Mouse (Mus musculus) testis, adult 2 months (tissue): Measurements from ENCODE around the gene Zfp462. TPM values are rescaled to one million over a fixed set of nuclear protein-coding genes. Genes with fewer than 3 reads are reported as not detected.

ENCODE experiments used
- H3K27ac ChIP-seq: fragments of 200-500 bp; 2 replicates; pipeline ENCODE4 v1.5.1; 2012; ENCODE audit warnings: low read depth, low read length; ENCODE audit not compliant: control insufficient read depth, insufficient read depth
- H3K27me3 ChIP-seq: fragments of 200-500 bp; 2 replicates; pipeline ENCODE4 v1.6.1; 2012; ENCODE audit warnings: mild to moderate bottlenecking, low read length, moderate library complexity; ENCODE audit not compliant: control insufficient read depth, insufficient read depth
- H3K36me3 ChIP-seq: fragments of 200-500 bp; 2 replicates; pipeline ENCODE4 v1.6.1; 2012; ENCODE audit warnings: mild to moderate bottlenecking, low read length; ENCODE audit not compliant: control insufficient read depth, insufficient read depth
- H3K4me1 ChIP-seq: fragments of 200-500 bp; 2 replicates; pipeline ENCODE4 v1.6.1; 2012; ENCODE audit warnings: low read length; ENCODE audit not compliant: control insufficient read depth, insufficient read depth
- H3K4me3 ChIP-seq: fragments of 200-500 bp; 2 replicates; pipeline ENCODE4 v1.5.1; 2012; ENCODE audit warnings: low read depth, mild to moderate bottlenecking, low read length, moderate library complexity, mixed read lengths; ENCODE audit not compliant: control insufficient read depth
- CTCF ChIP-seq: fragments of 200-500 bp; IDR thresholded peaks from 2 replicates; pipeline ENCODE4 v1.5.1; 2012; ENCODE audit warnings: low read depth, mild to moderate bottlenecking, inconsistent platforms, low read length, moderate library complexity; ENCODE audit not compliant: control insufficient read depth, insufficient read depth, insufficient replicate concordance
- POLR2A ChIP-seq: fragments of 200-500 bp; IDR thresholded peaks from 2 replicates; pipeline ENCODE4 v1.6.1; 2012; ENCODE audit warnings: low read depth, mild to moderate bottlenecking, inconsistent platforms, low read length, moderate library complexity; ENCODE audit not compliant: control insufficient read depth
- polyA plus RNA-seq: library from polyadenylated mRNA; depleted of rRNA; stranded (reverse); fragments of >200 nt; gene quantifications from 2 replicates; pipeline ENCODE4 v1.2.3, GENCODE M21; 2012

Gene Zfp462
- polyA plus RNA-seq, 1 experiment: 5.7 TPM

DNA sequence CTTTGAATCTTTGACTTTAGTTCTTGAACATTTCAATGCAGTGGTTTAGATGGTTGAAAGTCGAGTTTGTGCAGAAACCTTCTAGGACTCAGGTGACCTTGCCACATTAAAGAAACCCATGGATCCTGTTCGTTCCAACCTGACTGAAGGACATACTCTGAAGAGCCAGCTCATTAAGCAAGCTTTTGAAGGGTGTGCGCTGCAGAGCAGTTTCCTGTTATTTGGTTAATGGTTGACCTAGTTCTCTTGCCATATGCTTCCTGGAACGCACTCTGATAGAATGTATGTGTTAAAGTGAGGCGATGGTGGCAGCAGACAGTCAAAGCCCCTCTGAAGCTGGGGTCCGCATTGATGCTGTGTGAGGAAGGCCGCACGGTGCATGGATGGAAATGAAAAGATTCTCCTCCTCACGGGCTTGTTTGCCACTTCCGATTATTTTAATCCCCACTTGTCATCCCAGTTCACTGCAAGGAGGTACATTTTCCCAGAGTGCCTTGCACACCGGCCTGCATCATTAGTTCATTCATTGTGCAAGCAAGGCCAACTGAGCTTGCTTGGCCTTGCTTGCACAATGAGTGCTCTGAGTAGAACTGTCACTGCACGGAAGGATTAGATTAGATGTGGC, 24.9 kb downstream of the Zfp462 start:
- H3K27me3 ChIP-seq: no peaks in the 10 kb centered on the region
- TF ChIP-seq CTCF: no peak
- no peak for TF ChIP-seq POLR2A
- peaks cover 2% of the 10 kb centered on the region; the same call in 1 of the 2 replicates for H3K4me1 ChIP-seq
- no peaks in the 10 kb centered on the region for H3K36me3 ChIP-seq
- no peak overlapping the region for H3K4me3 ChIP-seq
- no peak overlapping the region for H3K27ac ChIP-seq

DNA sequence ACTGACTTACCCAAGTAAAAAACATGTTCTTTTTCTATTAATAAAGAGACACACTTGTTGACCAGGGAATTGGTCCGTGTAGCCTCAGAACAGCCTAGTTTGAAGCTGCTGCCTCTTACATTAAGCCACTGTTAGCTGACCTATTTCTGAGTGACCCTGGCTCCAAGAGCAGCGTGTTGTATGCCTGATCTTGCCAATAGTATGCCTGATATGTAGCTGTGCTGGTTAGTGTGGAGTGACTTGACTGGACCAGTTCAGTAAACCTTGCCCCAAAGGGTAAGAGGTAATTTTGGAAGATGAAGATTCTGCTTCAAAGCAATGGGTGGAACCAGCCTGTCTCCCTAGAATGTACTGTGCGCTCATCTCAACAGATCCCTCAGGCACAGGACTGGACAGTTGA, 26.5 kb downstream of the Zfp462 start:
- no peak overlapping the region for H3K4me3 ChIP-seq
- H3K27ac ChIP-seq: no peak overlapping the region
- peaks cover 2% of the 10 kb centered on the region; the same call in 1 of the 2 replicates for H3K4me1 ChIP-seq
- TF ChIP-seq CTCF (no peak), POLR2A (no peak)
- no peaks in the 10 kb centered on the region for H3K27me3 ChIP-seq
- H3K36me3 ChIP-seq: no peaks in the 10 kb centered on the region

DNA sequence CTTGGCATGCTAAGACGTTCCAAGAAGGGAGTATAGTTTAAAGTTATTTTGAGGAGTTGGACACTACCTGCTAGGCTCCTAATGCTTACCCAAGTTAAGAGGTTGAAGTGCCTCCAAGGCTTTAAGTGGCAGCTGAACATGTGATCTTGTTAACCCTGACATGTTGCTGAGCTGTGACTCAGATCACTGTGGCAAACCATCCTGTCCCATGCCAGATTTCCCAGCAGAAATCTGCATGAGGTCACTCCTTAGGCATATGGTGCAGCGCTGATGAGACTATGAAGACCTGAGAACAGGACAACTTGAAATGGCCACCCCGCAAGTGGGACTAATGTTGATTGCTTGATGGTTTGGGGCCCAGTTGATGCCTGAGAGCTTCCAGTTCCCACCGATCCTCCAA, 27.2 kb downstream of the Zfp462 start:
- Histone ChIP-seq H3K36me3 (no peaks in the 10 kb centered on the region), H3K27ac (no peak overlapping the region), H3K27me3 (no peaks in the 10 kb centered on the region), H3K4me3 (no peak overlapping the region), H3K4me1 (peaks cover 2% of the 10 kb centered on the region; the same call in 1 of the 2 replicates)
- no peak for TF ChIP-seq POLR2A
- TF ChIP-seq CTCF: no peak

DNA sequence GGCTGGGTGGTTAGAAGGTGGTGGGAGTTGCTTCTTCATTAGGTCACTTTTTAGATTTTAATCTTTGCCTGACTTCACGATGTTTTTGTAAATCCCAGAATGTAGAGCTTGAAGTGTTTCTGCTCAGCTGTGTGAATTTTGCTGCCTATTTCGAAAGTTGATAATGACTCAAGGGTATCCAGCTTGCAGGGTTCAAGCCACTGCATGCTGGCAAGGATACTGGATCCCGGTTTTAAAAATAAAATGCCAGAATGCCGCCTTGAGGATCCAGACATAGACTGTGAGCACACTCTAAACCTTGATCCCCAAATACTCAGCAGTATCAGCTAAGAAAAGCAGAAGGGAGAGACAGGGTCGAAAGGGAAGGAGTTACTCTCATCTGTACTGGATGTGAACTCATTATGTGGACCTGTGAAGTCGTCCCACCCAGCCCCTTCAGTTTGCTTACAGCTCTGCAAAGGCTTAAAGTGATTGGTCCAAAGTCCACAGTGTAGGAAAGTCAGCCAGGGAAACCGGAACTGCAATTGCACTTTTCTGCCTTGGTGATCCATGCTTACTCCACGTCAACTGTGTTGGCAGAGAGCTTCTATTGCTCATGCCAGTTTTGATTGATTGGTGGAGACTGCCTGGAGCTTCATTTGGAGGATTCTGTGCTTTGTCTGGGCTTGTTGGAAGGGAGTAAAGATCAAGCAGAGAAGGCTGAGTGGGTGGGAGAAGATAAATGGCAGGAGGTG, 28.1 kb downstream of the Zfp462 start:
- H3K27ac ChIP-seq: peak overlapping the region; percentile 10; the same call in 1 of the 2 replicates
- no peaks in the 10 kb centered on the region for H3K36me3 ChIP-seq
- H3K4me3 ChIP-seq: no peak overlapping the region
- H3K27me3 ChIP-seq: no peaks in the 10 kb centered on the region
- H3K4me1 ChIP-seq: no peaks in the 10 kb centered on the region
- TF ChIP-seq CTCF (no peak), POLR2A (no peak)

DNA sequence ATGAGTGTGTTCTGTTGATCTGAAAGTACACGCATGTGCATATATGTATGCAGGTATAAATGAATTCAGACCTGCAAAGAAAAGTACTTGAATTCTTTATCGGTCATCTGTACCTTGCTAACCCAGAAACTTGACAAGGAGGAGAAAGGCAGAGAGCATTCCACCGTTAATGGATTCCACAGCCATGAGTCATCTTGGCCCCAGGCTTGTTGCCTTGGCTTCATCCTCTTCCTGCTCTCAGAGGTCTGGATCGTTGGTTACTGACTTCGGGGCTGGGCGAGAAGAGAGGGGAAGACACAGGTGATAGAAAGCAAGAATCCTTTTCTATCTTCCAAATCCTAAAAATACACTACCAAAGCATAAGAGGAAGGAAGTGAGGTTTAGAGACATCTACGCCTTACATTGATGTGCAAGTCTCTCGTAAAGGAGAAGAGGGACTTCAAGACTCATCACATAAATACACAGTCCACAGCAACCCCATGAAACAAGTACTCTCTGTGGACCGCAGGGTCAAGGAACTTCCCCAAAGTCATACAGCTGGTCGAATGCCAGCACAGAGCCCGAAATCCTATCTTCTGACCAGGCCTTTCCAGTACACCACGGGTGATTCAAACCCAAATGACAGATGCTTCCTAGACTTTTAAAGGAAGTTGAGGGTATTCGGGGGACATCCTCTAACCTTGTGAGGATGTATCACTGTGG, 35.1 kb downstream of the Zfp462 start:
- H3K4me1 ChIP-seq: no peaks in the 10 kb centered on the region
- no peaks in the 10 kb centered on the region for H3K36me3 ChIP-seq
- H3K27ac ChIP-seq: no peak overlapping the region
- TF ChIP-seq POLR2A (no peak), CTCF (no peak)
- H3K4me3 ChIP-seq: no peak overlapping the region
- H3K27me3 ChIP-seq: no peaks in the 10 kb centered on the region

DNA sequence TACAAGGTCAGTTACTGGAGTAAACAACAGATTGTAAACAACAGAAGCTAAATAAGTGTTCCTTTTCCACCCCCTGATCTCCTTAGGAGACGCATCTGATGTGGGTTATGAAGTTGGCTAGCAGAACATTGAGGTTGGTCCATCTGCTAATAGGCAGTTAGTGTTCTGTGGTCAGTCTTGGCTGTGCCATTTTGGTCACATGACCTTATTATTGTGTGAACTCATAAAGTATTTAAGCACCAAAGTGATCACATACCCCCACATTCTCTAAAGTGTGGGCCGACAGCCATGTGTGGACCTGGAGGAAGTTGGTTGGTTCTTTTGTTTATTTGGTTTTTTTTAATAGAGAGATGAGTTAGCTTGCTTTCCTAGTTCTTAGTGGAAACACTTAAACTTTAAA, 39.7 kb downstream of the Zfp462 start:
- no peak overlapping the region for H3K27ac ChIP-seq
- H3K27me3 ChIP-seq: no peaks in the 10 kb centered on the region
- H3K4me3 ChIP-seq: no peak overlapping the region
- TF ChIP-seq POLR2A: no peak
- no peak for TF ChIP-seq CTCF
- H3K4me1 ChIP-seq: no peaks in the 10 kb centered on the region
- H3K36me3 ChIP-seq: no peaks in the 10 kb centered on the region

DNA sequence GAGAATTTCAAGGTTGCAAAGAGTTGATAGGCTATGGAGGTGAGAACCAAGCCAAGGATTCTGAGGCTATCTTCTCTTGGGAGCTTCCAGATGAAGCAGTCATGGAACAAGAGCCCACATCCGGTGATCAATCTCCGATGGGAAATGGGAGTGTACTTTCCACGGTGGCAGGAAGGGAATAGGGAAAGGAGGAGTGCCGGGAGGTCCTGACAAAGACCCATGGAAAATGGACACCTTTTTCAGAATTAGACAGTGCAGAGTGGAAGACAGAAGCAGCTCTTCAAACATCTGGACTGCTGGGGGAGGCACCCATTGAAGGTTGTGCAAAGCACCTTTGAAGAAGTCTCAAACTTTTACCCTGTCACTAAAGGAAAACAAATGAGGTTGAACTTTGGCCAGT, 41.8 kb downstream of the Zfp462 start:
- H3K4me3 ChIP-seq: no peak overlapping the region
- no peaks in the 10 kb centered on the region for H3K27me3 ChIP-seq
- no peaks in the 10 kb centered on the region for H3K4me1 ChIP-seq
- no peaks in the 10 kb centered on the region for H3K36me3 ChIP-seq
- no peak for TF ChIP-seq POLR2A
- no peak for TF ChIP-seq CTCF
- H3K27ac ChIP-seq: no peak overlapping the region
